Mouse (Mus musculus) left cerebral cortex, adult 11 months (tissue): ENCODE data around the gene Dand5.

Source experiments
- DNase-seq: peaks from one replicate; pipeline ENCODE4 v3.0.0; 2022; ENCODE audit warnings: low spot score

Dand5 gene

DNA sequence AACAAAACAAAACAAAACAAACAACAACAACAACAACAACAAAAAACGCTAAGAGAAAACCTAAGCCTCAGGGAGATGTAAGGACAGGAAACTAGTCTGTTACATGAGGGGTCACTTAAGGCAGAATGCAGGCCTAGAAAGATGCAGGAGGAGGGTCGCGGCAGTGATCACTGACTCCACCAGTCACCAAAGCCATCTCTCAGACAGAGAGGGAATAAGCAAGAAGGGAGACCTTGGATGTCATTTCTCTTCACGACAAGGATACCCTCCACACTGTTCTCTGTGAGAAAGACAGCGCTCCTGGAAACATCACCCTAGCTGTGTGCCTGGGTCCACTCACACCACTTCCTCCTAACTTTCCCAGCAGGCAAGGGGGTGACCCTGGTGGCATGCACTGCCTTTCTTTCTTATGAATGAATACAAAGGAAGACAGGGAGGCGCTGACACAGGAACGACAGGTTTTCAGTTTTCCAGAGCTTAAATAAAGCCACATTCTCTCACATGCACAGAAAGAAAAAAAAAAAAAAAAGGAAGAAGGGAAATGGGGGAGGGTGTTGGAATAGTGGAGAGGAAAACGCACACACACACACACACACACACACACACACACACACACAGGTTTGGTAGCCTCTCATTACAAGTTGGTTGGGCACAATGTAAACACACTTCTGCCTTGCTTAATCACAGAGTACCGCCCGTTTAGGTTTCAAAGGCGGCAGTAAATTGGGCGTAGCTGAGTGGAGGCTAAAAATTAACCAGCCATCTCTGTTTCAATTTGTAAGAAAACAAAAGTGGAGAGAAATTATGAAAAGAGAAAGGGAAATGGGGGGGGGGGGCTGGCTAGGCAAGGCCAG lies 52.3 kb downstream of the Dand5 start:
- DNase-seq = no peak

DNA sequence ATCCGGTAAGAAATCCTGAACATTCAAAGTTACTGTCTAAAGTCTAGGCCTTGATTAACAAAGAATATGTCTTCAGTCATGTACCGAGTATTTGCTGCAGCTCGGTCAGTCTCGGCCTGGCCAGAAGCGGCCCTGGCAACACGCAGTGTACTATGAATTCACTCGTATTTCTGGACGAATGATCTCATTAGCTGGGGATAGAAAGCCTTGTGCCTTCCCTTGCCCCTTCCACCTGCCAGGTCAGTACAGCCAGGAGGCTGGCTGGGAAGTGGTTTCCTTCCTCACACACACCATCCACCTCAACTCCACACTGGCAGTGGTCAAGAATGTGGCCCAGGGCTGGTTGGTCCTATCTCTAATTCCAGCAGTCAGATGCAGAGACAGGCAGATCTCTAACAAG lies 53.3 kb downstream of the Dand5 start:
- no peak for DNase-seq

DNA sequence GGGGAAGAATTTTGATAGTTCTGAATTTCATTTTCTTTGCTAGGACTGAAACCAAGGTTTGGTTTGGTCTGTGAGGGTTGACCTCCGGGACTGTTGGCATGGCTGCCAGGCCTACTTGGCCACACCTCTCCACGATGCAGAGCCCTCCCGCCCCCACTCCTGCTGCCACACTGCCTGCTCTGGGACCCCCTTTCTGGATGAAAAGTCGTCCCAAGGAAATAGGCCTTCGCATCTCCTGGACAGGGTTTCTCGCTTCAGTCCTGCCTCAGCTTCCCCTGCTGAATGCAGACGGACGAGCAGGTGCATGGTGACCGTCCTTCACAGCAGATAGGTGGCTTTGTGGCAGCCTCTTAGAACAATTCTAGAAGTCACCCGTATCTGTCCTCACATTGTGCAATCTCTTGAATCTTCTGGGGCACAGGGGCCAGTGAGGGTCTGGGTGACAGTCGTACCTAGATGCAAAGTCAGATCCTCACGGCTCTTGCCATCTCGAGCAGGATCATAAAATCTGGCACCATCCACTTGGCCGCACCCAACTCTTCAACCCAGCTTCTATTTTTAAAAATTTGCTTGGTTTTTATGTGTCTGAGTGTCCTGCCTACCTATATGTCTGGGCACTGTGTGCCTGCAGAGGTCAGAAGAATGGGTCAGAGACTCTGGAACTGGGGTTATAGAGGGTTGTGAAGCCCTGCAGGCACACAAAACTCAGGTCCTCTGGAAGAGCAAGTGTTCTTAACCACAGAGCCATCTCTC lies 54.1 kb downstream of the Dand5 start:
- no peak for DNase-seq

DNA sequence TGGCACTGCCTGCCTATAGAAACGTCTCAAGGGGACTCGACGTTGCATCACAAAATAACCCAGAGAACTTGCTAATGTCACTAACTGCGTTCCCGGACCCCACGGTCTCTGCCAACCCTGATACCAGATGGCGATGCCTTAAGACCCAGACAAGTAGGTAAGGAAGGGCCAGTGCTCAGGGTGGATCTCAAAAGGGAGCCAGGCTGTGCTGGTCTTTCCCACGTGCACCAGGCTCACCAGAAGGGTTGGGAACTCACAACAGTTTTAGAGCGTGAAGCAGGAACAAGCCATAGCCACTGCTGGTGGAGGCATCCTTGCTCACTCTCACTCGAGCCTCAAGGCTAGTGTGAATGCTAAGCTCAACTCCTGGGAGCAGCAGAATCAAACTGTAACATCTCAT lies 55.4 kb downstream of the Dand5 start:
- DNase-seq = no peak

DNA sequence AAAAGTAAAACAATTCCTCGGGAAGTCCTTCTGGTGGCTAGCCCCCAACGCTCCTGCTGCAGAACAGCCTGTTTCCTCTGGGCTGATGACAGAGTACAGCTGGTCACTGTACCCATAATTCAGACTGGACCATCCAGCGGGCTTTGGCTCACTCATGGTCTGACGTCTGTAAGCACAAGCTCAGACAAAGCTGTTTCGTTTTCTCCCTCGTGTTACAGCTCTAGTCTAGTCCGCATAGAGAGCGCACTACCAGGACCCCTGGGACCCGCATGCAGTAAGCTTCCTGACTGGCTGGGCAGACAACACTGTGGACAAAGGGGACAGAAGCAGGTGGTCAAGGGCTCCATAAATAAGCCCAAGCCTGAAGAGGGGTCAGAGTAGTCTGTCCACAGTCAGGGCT lies 56.2 kb downstream of the Dand5 start:
- DNase-seq = no peak

DNA sequence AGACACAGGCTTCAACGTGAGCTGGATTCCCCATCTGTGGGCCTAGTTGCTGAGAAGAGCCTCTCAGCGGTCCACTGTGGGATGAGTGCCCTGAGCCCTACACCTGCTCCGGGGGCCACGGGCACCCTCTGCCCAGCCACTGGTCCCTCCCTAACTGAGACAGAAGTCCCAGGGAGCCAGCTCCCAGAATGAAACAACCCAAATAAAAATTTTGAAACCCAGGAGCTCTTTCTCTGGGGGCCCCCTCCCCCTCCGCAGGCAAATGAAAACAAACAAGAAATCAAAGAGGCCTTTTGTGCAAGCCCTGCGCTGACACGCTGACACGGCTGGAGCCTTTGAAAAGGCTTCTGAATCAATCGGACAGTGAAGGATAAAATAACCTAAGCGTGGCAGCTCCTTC lies 57.0 kb downstream of the Dand5 start:
- no peak for DNase-seq
